Mouse (Mus musculus) bone marrow, adult 2 months (tissue): ENCODE data around the gene Olfr126. TPM values are rescaled to one million over a fixed set of nuclear protein-coding genes. Genes with fewer than 3 reads are reported as not detected.

ENCODE experiments used
- H3K27ac ChIP-seq: fragments of 200-500 bp; 2 replicates; pipeline ENCODE4 v1.5.1; 2012; ENCODE audit warnings: low read depth, mild to moderate bottlenecking, control low read depth, inconsistent platforms, low read length; ENCODE audit not compliant: control insufficient read depth, poor library complexity, insufficient read depth
- H3K4me1 ChIP-seq: fragments of 200-500 bp; 2 replicates; pipeline ENCODE4 v1.6.1; 2011; ENCODE audit warnings: low read length; ENCODE audit not compliant: control insufficient read depth, insufficient read depth
- H3K4me3 ChIP-seq: fragments of 200-500 bp; replicated peaks from 2 replicates; pipeline ENCODE3; 2011; ENCODE audit warnings: mild to moderate bottlenecking, low read depth, low read length, control low read depth; ENCODE audit not compliant: control insufficient read depth
- CTCF ChIP-seq: fragments of 200-500 bp; IDR thresholded peaks from 2 replicates; pipeline ENCODE4 v1.5.1; 2011; ENCODE audit warnings: low read length, control low read depth; ENCODE audit not compliant: control insufficient read depth, insufficient read depth
- POLR2A ChIP-seq: fragments of 200-500 bp; IDR thresholded peaks from 2 replicates; pipeline ENCODE4 v1.6.1; 2011; ENCODE audit warnings: low read depth, mild to moderate bottlenecking, control low read depth, low read length, borderline replicate concordance; ENCODE audit not compliant: control insufficient read depth
- WGBS: fragments of 180-500 bp; shearing (Covaris S2); methylation state at CpG from one replicate; pipeline ENCODE4 v1.1.7; 2018; 5-methylcytosine and 5-hydroxymethylcytosine counted together
- polyA plus RNA-seq: library from polyadenylated mRNA; stranded (reverse); fragments of >200 nt; gene quantifications from 2 replicates; pipeline ENCODE4 v1.2.4, GENCODE M21; 2011; ENCODE audit warnings: low replicate concordance; ENCODE audit not compliant: missing spikeins, insufficient read depth, insufficient read length

Olfr126 gene
- polyA plus RNA-seq = not detected in 2 replicates

- TF ChIP-seq CTCF = no peak
- TF ChIP-seq POLR2A = no peak
- Histone ChIP-seq H3K27ac (no peak within 1 kb of the TSS), H3K4me1 (no peaks in the 10 kb centered on the region), H3K4me3 (no peak within 1 kb of the TSS)
Measured at GRCm38 (mm10) chr17:37847183-37847582, at the start of gene Olfr126. Gene Olfr126 (plus strand): TSS chr17:37847483.

GRCm38 (mm10) chr17:37799588-37799987, 47.7 kb upstream of the Olfr126 start, which contains the start of gene Olfr124:
Gene Olfr124 (plus strand): TSS chr17:37799888.
- 79% methylated on average over 3 of the region's 3 CpGs for WGBS
- Histone ChIP-seq H3K27ac (no peak within 1 kb of the TSS), H3K4me1 (no peaks in the 10 kb centered on the region), H3K4me3 (no peak within 1 kb of the TSS)
- TF ChIP-seq POLR2A (no peak), CTCF (no peak)

GRCm38 (mm10) chr17:37832649-37833048, 14.6 kb upstream of the Olfr126 start, which contains the start of gene Olfr125:
Gene Olfr125 (plus strand): TSS chr17:37832949.
- Histone ChIP-seq H3K27ac (no peak within 1 kb of the TSS), H3K4me1 (no peaks in the 10 kb centered on the region), H3K4me3 (no peak within 1 kb of the TSS)
- TF ChIP-seq POLR2A = no peak
- TF ChIP-seq CTCF = no peak

- WGBS = 60% methylated on average over 2 of the region's 2 CpGs
Measured at GRCm38 (mm10) chr17:37863901-37864300, 16.6 kb downstream of the Olfr126 start.

GRCm38 (mm10) chr17:37869676-37870205, 22.5 kb downstream of the Olfr126 start:
- WGBS = 28% methylated on average over 8 of the region's 8 CpGs
- H3K4me3 ChIP-seq = no peak overlapping the region
- no peaks in the 10 kb centered on the region for H3K4me1 ChIP-seq
- no peak overlapping the region for H3K27ac ChIP-seq
- TF ChIP-seq CTCF (no peak), POLR2A (no peak)

More at GRCm38 (mm10) chr17:37863901-37864300, 16.6 kb downstream of the Olfr126 start:
- TF ChIP-seq CTCF (no peak), POLR2A (no peak)
- no peak overlapping the region for H3K4me3 ChIP-seq
- no peaks in the 10 kb centered on the region for H3K4me1 ChIP-seq
- H3K27ac ChIP-seq = no peak overlapping the region

- WGBS = 58% methylated on average over 3 of the region's 3 CpGs
- no peak overlapping the region for H3K27ac ChIP-seq
- no peak overlapping the region for H3K4me3 ChIP-seq
- TF ChIP-seq CTCF (no peak), POLR2A (no peak)
- no peaks in the 10 kb centered on the region for H3K4me1 ChIP-seq
Measured at GRCm38 (mm10) chr17:37873830-37874229, 26.5 kb downstream of the Olfr126 start.

- no peak within 1 kb of the TSS for H3K27ac ChIP-seq
- 64% methylated on average over 1 of the region's 1 CpGs for WGBS
- no peaks in the 10 kb centered on the region for H3K4me1 ChIP-seq
- no peak within 1 kb of the TSS for H3K4me3 ChIP-seq
- TF ChIP-seq POLR2A (no peak), CTCF (no peak)
Measured at GRCm38 (mm10) chr17:37900137-37900536, 52.9 kb downstream of the Olfr126 start, which contains the start of gene Olfr127. Gene Olfr127 (plus strand): TSS chr17:37900437.

Other genes starting within 250 kb of the Olfr126 start
- not detected in 2 replicates for gene Olfr115, start 220.4 kb upstream of the Olfr126 start, polyA plus RNA-seq
- gene Olfr116, start 220.3 kb upstream of the Olfr126 start, polyA plus RNA-seq = not detected in 2 replicates
- gene Olfr117, start 183.7 kb upstream of the Olfr126 start, polyA plus RNA-seq = not detected in 2 replicates
- gene Olfr118, start 180.5 kb upstream of the Olfr126 start, polyA plus RNA-seq = not detected in 2 replicates
- not detected in 2 replicates for gene Olfr119, start 150.9 kb upstream of the Olfr126 start, polyA plus RNA-seq
- gene Olfr120, start 125.7 kb upstream of the Olfr126 start, polyA plus RNA-seq = not detected in 2 replicates
- gene Olfr121, start 98.6 kb upstream of the Olfr126 start, polyA plus RNA-seq = not detected in 2 replicates
- gene Olfr122, start 78.9 kb upstream of the Olfr126 start, polyA plus RNA-seq = not detected in 2 replicates
- gene Olfr123, start 54.0 kb upstream of the Olfr126 start, polyA plus RNA-seq = not detected in 2 replicates
- gene Olfr124, start 47.6 kb upstream of the Olfr126 start, polyA plus RNA-seq = not detected in 2 replicates
- not detected in 2 replicates for gene Olfr125, start 14.5 kb upstream of the Olfr126 start, polyA plus RNA-seq
- gene Olfr127, start 53.0 kb downstream of the Olfr126 start, polyA plus RNA-seq = not detected in 2 replicates
- gene Olfr128, start 73.1 kb downstream of the Olfr126 start, polyA plus RNA-seq = 0.27 TPM in 1 of 2 replicates, not detected in the other
- not detected in 2 replicates for gene Olfr761, start 105.6 kb downstream of the Olfr126 start, polyA plus RNA-seq
- not detected in 2 replicates for gene Olfr129, start 212.6 kb downstream of the Olfr126 start, polyA plus RNA-seq
- not detected in 2 replicates for gene Olfr130, start 216.4 kb downstream of the Olfr126 start, polyA plus RNA-seq
- gene Olfr131, start 241.2 kb downstream of the Olfr126 start, polyA plus RNA-seq = not detected in 2 replicates